Mouse (Mus musculus) right cerebral cortex, adult 2 months (tissue): ENCODE results near the gene Tnmd.

Experiments used
- DNase-seq, 2 experiments: peaks; one replicate each; pipeline ENCODE4 v3.0.0; 2021 to 2022; ENCODE audit warnings: low spot score in 2 of 2

Gene Tnmd

DNA sequence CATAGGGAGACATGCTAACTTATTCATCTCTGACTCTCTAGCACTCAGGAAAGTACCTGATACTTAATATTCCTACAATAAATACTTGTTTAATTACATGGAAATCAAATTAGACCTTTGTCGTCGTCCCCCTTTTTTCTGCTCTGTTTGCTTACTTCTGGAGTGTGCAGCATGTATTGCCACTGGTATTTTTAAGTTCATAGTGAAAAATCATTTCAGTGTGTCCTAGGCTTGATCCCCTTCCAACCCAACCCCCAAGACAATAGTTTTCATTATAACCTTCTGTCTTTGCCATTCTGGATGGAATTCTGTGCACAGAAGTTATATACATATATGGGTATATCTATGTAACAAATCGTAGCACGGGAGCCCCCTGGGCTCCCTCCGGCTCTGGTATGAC is at the start of gene Tnmd:
Tnmd (plus strand) TSS at position 301 of the 400 bp plus-strand sequence.
- DNase-seq, result no peak

GRCm38 (mm10) chrX:133853637-133854036 is 2.9 kb downstream of the Tnmd start:
- no peak for DNase-seq

DNA sequence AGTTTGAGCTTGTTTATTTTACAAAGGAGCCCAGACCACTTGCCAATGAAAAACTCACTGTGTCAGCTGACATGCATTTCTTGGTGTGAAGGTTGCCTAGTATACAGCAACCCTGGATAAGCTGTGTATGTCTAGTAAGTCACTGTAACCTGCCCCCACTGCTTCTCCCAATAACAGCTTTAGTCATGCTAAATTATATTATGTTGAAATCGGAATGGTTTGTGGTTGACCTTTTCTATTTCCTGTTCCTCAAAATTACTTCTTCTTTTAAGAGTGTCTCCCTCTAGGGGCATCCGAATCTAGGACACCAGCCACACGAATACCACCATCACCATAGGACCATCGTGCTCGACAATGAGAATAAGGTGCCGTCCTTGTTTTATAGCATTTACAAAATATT is 19.0 kb downstream of the Tnmd start:
- no peak for DNase-seq

GRCm38 (mm10) chrX:133887308-133887707 is 36.5 kb downstream of the Tnmd start:
- DNase-seq, result no peak

- DNase-seq, result peak; percentile 29 to 33
Observed at GRCm38 (mm10) chrX:133888111-133888510, 37.3 kb downstream of the Tnmd start.

DNA sequence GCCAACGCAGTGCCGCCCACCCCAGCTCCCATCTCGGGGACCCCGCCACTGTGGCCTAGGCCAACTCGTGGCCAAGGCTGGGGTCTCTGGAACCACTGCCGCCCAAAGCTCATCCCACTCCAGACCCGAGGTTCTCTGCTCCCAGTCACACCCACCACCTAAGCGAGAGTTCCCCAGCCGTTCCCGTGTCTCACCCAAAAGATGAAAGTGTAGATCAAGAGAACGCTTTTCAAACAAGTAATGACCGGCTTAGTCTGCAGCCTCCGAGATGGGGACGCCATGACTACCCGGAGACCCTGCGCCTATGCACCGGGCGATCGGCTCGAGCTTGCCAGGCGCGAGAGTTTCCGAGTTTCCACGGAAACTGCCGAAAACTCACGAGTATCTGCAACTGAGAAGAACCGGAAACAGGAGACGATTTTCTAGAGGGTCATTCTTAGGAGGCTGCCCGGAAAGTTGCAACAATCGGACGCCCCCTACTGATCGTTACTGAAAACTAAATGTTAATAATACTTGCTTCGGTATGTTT is 47.3 kb downstream of the Tnmd start, which contains the start of gene Tspan6:
Tspan6 (minus strand) TSS at position 416 of the 529 bp plus-strand sequence.
- DNase-seq, result peak; percentile 80 to 85

DNA sequence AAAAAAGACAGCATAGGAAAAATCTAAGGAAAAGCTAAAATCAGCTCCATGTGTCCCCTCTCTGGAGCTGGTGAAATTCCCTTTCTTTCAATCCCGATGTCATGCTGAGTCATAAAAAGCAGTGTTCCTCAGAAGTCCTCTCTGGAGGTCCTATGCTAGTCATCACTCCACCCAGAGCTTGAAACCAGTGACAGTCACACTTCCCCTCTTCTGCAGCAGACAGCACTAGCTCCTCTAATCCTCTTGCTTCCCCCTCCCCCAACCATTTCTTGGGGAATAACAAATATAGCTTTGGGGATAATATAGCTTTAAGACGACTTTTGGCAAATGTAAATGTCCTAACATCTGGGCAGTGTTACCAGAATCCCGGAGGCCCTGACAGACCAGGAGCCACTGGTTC is 57.5 kb downstream of the Tnmd start, which contains the start of gene Srpx2:
Srpx2 (plus strand) TSS at position 166 of the 400 bp plus-strand sequence.
- DNase-seq, result no peak

GRCm38 (mm10) chrX:133911397-133912103 is 60.8 kb downstream of the Tnmd start:
- no peak for DNase-seq

DNA sequence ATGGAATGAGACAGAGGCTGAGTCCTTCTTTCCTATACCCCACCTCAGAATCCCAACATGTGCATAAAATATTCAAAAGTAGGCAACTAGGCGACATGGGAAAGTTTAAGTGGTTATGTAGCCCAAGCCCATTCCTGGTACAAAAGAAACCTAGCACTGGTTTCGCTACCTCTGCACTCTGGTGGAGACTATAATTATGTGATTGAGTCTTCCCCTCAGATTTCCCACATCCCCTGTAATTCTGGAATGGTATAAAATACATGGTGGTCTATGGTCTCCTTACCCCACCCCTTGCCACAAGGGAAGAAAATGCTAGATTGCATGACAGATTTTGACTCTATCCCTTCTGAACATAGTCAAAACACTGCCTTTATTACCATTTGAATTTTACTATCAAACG is 62.2 kb downstream of the Tnmd start:
- DNase-seq, result no peak

DNA sequence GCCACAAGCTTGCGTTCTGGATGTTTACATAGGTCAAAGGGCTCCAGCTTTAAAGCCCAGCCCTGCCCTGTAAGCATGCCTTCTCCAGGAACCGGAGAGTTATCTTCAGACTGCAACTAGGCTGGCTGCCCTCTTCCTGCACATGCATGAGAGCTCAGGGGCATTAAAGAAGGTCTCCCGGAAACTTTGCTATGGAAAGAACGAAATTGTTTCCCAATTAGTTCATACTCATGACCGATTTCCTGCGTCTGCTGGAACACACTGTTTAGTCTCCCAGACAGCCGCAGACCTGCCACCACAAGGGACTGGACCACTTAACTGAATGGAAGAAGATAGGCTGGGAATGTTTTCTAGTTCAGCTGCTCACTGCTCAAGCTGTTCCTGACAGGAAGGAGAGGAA is 63.4 kb downstream of the Tnmd start:
- DNase-seq, result no peak
